Mouse (Mus musculus): ENCODE results near the gene Apbb2. TPM values are rescaled to one million over a fixed set of nuclear protein-coding genes. Genes with fewer than 3 reads are reported as not detected.

The Apbb2 gene
- polyA plus RNA-seq, 3 experiments from 2014 or later, result 0.42 to 0.80 (median 0.55) TPM

GRCm38 (mm10) chr5:66279650-66280049 is 338.9 kb downstream of the Apbb2 start:
- no peak for ATAC-seq

GRCm38 (mm10) chr5:66274417-66274816 is 344.2 kb downstream of the Apbb2 start:
- ATAC-seq, result no peak

GRCm38 (mm10) chr5:66271141-66271540 is 347.4 kb downstream of the Apbb2 start:
- no peak for ATAC-seq

- ATAC-seq, result no peak
These were observed 349.0 kb downstream of the Apbb2 start for GRCm38 (mm10) chr5:66269616-66270015.

- no peak for ATAC-seq
These were observed 355.2 kb downstream of the Apbb2 start for GRCm38 (mm10) chr5:66263398-66263797.

- no peak for ATAC-seq
These were observed 356.1 kb downstream of the Apbb2 start for GRCm38 (mm10) chr5:66262475-66262874.

GRCm38 (mm10) chr5:66259756-66260448 is 358.7 kb downstream of the Apbb2 start, which contains the start of gene Nsun7:
Gene Nsun7 (plus strand): TSS chr5:66259897.
- peak; percentile 79 for ATAC-seq

GRCm38 (mm10) chr5:66259431-66259755 is 359.2 kb downstream of the Apbb2 start:
- ATAC-seq, result peak; percentile 27

GRCm38 (mm10) chr5:66259000-66259399 is 359.6 kb downstream of the Apbb2 start:
- no peak for ATAC-seq

- ATAC-seq, result no peak
These were observed 363.5 kb downstream of the Apbb2 start for GRCm38 (mm10) chr5:66255044-66255443.

GRCm38 (mm10) chr5:66253219-66253618 is 365.4 kb downstream of the Apbb2 start:
- no peak for ATAC-seq

Other genes starting within 250 kb of the Apbb2 start
- under 1 TPM in 1 of 3 experiments, not detected in 2; 0.87 TPM for gene Uchl1, start 57.3 kb upstream of the Apbb2 start, polyA plus RNA-seq (2017; shearing (Covaris generic))
- under 1 TPM in 1 of 3 experiments, not detected in 2; 0.45 TPM for gene Limch1, start 127.0 kb upstream of the Apbb2 start, polyA plus RNA-seq (2017; shearing (Covaris generic))